ENCODE assay signal across 8 mouse cellular contexts in the genomic region with DNA sequence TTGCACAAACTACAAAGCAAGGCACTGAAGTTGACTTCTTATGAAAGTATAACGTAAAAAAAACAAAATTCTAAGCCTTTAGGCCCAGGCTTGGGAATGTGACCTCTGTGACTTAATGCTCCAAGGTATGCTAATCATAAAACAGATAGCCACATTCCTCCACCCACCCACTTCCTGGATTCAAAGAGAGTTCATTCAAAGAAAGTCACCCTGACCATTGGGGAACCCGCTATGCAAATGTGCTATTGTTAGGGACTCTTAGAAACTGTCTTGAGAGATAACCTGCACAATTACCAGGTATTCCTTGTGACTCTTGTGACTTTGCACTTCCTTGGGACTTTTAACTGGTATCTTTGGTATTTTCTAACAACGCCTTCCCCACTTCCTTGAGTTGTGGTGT. TPM values are rescaled to one million over a fixed set of nuclear protein-coding genes. Genes with fewer than 3 reads are reported as not detected.
"Had no signal": no experiment of that assay in that cellular context is flagged by ENCODE, and none has a peak within 500 bp of the region (broad histone marks: within the 10 kb centered on the region; RNA-seq: fewer than 3 reads in every experiment).

No protein-coding gene starts in this region.

RNA-seq across cellular contexts. Expression of a gene that starts 15.8 kb away (rescaled TPM):
- total RNA-seq: heart, postnatal 10 days; heart, postnatal 14 days; heart, postnatal 25 days; heart, postnatal 36 days; heart, postnatal 4 days; hematopoietic stem cell, adult 5-6 weeks had no signal

RNA-seq across cellular contexts. Expression of a gene that starts 25.6 kb away (rescaled TPM):
- total RNA-seq: heart, postnatal 10 days; heart, postnatal 14 days; heart, postnatal 25 days; heart, postnatal 36 days; heart, postnatal 4 days; hematopoietic stem cell, adult 5-6 weeks; hindbrain, postnatal 0 days; left cerebral cortex, adult 2 months had no signal
